Mouse (Mus musculus) ES-E14 (cell line): ENCODE results near the gene Apbb2. TPM values are rescaled to one million over a fixed set of nuclear protein-coding genes. Genes with fewer than 3 reads are reported as not detected.

ENCODE experiments used
- DNase-seq: peaks from one replicate; pipeline ENCODE4 v3.0.0-alpha.2; 2013; ENCODE audit warnings: low read depth, low spot score
- H3K27ac ChIP-seq: 2 replicates; pipeline ENCODE4 v1.5.1; 2012; ENCODE audit warnings: low read depth, mild to moderate bottlenecking, low read length, moderate library complexity, mixed read lengths; ENCODE audit not compliant: poor library complexity, insufficient read depth, severe bottlenecking
- H3K36me3 ChIP-seq: 2 replicates; pipeline ENCODE4 v1.6.1; 2012; ENCODE audit warnings: mild to moderate bottlenecking, low read length, moderate library complexity, mixed read lengths; ENCODE audit not compliant: control insufficient read depth, poor library complexity, insufficient read depth, severe bottlenecking
- H3K4me1 ChIP-seq, 2 experiments: fragments of 150-350 bp in 1 of 2; sonication (generic) in 1 of 2; 2 replicates each; pipeline ENCODE4 v1.6.1; 2012; ENCODE audit warnings: low read length in 2 of 2, mild to moderate bottlenecking in 1 of 2, mixed read lengths in 1 of 2; ENCODE audit not compliant: control insufficient read depth in 2 of 2, insufficient read depth in 2 of 2, poor library complexity in 1 of 2
- H3K4me3 ChIP-seq, 2 experiments: fragments of 150-350 bp in 1 of 2; sonication (generic) in 1 of 2; 2 replicates each; pipeline ENCODE4 v1.5.1; 2012; ENCODE audit warnings: low read length in 2 of 2, low read depth in 1 of 2, mild to moderate bottlenecking in 1 of 2, mixed read lengths in 1 of 2; ENCODE audit not compliant: insufficient read depth in 1 of 2, poor library complexity in 1 of 2, severe bottlenecking in 1 of 2
- H3K9ac ChIP-seq: 2 replicates; pipeline ENCODE4 v1.6.1; 2012; ENCODE audit warnings: low read depth, mild to moderate bottlenecking, low read length, mixed read lengths; ENCODE audit not compliant: poor library complexity, insufficient read depth, severe bottlenecking
- H3K9me3 ChIP-seq: fragments of 150-350 bp; sonication (generic); 2 replicates; pipeline ENCODE4 v1.6.1; 2012; ENCODE audit warnings: low read depth, mild to moderate bottlenecking, low read length; ENCODE audit not compliant: control insufficient read depth, insufficient read depth
- CHD2 ChIP-seq: IDR thresholded peaks from 2 replicates; pipeline ENCODE4 v1.6.1; 2014; ENCODE audit warnings: mild to moderate bottlenecking, low read depth, low read length, inconsistent platforms
- HCFC1 ChIP-seq: IDR thresholded peaks from 2 replicates; pipeline ENCODE4 v1.6.1; 2012; ENCODE audit warnings: low read length, inconsistent platforms, borderline replicate concordance; ENCODE audit not compliant: insufficient read depth
- MAFK ChIP-seq: IDR thresholded peaks from 2 replicates; pipeline ENCODE4 v1.6.1; 2014; ENCODE audit warnings: mild to moderate bottlenecking, low read depth, low read length, inconsistent platforms; ENCODE audit not compliant: insufficient read depth
- ZC3H11A ChIP-seq: IDR thresholded peaks from 2 replicates; pipeline ENCODE4 v1.6.1; 2012; ENCODE audit warnings: low read depth, mild to moderate bottlenecking, inconsistent platforms, low read length, borderline replicate concordance
- ZNF384 ChIP-seq: IDR thresholded peaks from 2 replicates; pipeline ENCODE4 v1.6.1; 2012; ENCODE audit warnings: low read depth, low read length, inconsistent platforms
- in situ Hi-C, 2 experiments: fragments of 600-800 bp; cut with MboI; formaldehyde crosslinking; loops; one replicate each; pipeline ENCODE4 v1.15.1; 2025; ENCODE audit warnings: low sequenced_read_pairs in 2 of 2, inconsistent platforms in 1 of 2; ENCODE audit not compliant: unreplicated experiment in 2 of 2
- total RNA-seq: library from RNA; depleted of rRNA; stranded (reverse); fragments of 300-350 nt; gene quantifications from 2 replicates; pipeline ENCODE4 v1.2.3, GENCODE M21; 2012

Gene Apbb2
- total RNA-seq, 1 experiment = 15.3 TPM

GRCm38 (mm10) chr5:66568002-66568401 is 50.6 kb downstream of the Apbb2 start:
- no peak for DNase-seq
- H3K9ac ChIP-seq = no peak overlapping the region
- H3K4me1 ChIP-seq = peaks cover 2 to 3% of the 10 kb centered on the region in 2 experiments; a peak in 1 of 4 replicates
- H3K27ac ChIP-seq = no peak overlapping the region
- in situ Hi-C loops = no loop called here
- TF ChIP-seq MAFK = no peak
- TF ChIP-seq HCFC1 = no peak
- TF ChIP-seq CHD2 = no peak
- TF ChIP-seq ZC3H11A = no peak
- no peak for TF ChIP-seq ZNF384
- H3K9me3 ChIP-seq = no peaks in the 10 kb centered on the region
- H3K4me3 ChIP-seq = no peak overlapping the region
- no peaks in the 10 kb centered on the region for H3K36me3 ChIP-seq

GRCm38 (mm10) chr5:66567424-66567823 is 51.2 kb downstream of the Apbb2 start:
- H3K9me3 ChIP-seq = no peaks in the 10 kb centered on the region
- peaks cover 1 to 2% of the 10 kb centered on the region in 2 experiments; a peak in 1 of 4 replicates for H3K4me1 ChIP-seq
- H3K4me3 ChIP-seq = no peak overlapping the region
- DNase-seq = no peak
- TF ChIP-seq MAFK (no peak), CHD2 (no peak), ZNF384 (no peak), ZC3H11A (no peak), HCFC1 (no peak)
- in situ Hi-C loops = no loop called here
- no peak overlapping the region for H3K9ac ChIP-seq
- no peaks in the 10 kb centered on the region for H3K36me3 ChIP-seq
- no peak overlapping the region for H3K27ac ChIP-seq

GRCm38 (mm10) chr5:66559591-66560175 is 58.9 kb downstream of the Apbb2 start:
- H3K4me3 ChIP-seq = no peak overlapping the region
- DNase-seq = no peak
- H3K27ac ChIP-seq = no peak overlapping the region
- in situ Hi-C loops = no loop called here
- no peak overlapping the region for H3K9ac ChIP-seq
- TF ChIP-seq ZC3H11A (no peak), ZNF384 (no peak), HCFC1 (no peak), CHD2 (no peak), MAFK (no peak)
- H3K4me1 ChIP-seq = peaks cover 2 to 6% of the 10 kb centered on the region in 2 experiments; a peak in 2 of 4 replicates
- no peaks in the 10 kb centered on the region for H3K36me3 ChIP-seq
- H3K9me3 ChIP-seq = no peaks in the 10 kb centered on the region

GRCm38 (mm10) chr5:66558094-66558493 is 60.5 kb downstream of the Apbb2 start:
- no peak for TF ChIP-seq CHD2
- no peak for TF ChIP-seq HCFC1
- TF ChIP-seq MAFK = no peak
- TF ChIP-seq ZNF384 = no peak
- no peak for TF ChIP-seq ZC3H11A

More at GRCm38 (mm10) chr5:66558094-66558493, 60.5 kb downstream of the Apbb2 start:
- DNase-seq = no peak
- Histone ChIP-seq H3K9ac (no peak overlapping the region), H3K36me3 (no peaks in the 10 kb centered on the region), H3K4me3 (no peak overlapping the region), H3K27ac (no peak overlapping the region), H3K9me3 (no peaks in the 10 kb centered on the region), H3K4me1 (peaks cover 4 to 8% of the 10 kb centered on the region in 2 experiments; a peak in 2 of 4 replicates)
- in situ Hi-C loops = no loop called here
